Mouse (Mus musculus): Measurements from ENCODE around the gene Arpc4. TPM values are rescaled to one million over a fixed set of nuclear protein-coding genes. Genes with fewer than 3 reads are reported as not detected.

Arpc4 gene
- polyA plus RNA-seq, 1 experiment = 87.2 TPM

DNA sequence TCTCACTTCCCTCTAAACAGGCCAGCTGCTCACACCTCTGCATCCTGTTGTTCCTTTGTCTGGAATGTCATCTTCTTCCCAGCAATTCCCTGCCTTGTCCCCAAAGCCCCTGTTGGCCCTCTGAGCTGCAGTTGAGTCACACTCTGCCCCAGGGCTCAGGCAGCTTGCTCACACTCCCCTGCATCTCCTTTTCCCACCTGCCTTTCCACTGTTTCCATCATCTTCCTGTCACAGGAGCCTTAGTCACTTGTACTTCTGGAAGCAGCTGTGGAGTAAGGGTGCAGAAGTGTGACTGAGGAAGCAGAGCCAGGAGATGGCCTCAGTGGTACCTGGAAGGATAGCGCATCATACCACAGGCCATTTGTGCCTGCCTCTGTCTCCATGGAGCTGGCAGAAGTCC is 15.7 kb upstream of the Arpc4 start:
- Histone ChIP-seq H3K4me1 (ENCODE audit: control insufficient read depth, insufficient read depth, insufficient read length) (no peaks in the 10 kb centered on the region), H3K4me3 (ENCODE audit: extremely low read depth, insufficient read depth, insufficient read length) (no peak overlapping the region), H3K27ac (ENCODE audit: insufficient read depth, low read length) (no peak overlapping the region), H3K27me3 (ENCODE audit: control insufficient read depth, insufficient read depth, low read length) (no peaks in the 10 kb centered on the region), H3K36me3 (ENCODE audit: control insufficient read depth, insufficient read depth, low read length) (peaks cover 2% of the 10 kb centered on the region; the same call in 1 of the 2 replicates)
- DNase-seq (ENCODE audit: low read depth in 1 of 2, low spot score in 2 of 2) = no peak
- TF ChIP-seq POLR2A (IDR thresholded peaks at IDR 0.05; ENCODE audit: low read depth, low read length) (no peak), CTCF (IDR thresholded peaks at IDR 0.05; ENCODE audit: extremely low read depth, insufficient read depth, insufficient read length, insufficient replicate concordance) (no peak)
- WGBS = 100% methylated on average over 1 of the region's 1 CpGs

DNA sequence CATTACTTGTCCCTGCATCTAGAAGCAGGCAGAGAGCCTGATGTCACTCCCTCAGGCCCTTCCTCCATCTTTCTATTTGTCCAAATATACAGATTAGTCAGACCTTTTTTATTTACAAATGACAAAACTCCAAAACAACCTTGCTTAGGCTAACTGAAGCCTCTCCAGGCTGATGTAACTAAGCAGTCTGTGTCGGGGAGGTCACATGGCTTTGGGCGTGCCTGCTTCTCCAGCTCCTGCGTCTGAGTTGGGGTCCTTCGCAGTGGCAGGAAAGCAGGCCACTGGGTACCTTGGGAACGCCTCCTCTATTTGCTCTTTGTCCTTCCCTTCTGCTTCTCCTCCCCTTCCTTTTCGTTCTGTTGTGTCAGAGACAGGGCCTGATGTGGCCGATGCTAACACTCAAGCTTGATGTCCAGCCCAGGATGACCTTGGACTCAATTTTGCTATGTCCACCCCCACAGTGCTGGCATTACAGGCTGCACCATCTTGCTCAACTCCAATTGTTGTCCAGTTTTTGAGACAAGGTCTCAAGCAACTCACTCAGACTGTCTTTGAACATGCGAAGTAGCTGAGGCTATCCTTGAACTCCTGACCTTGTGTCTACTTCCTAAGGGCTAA is 13.3 kb upstream of the Arpc4 start:
- Histone ChIP-seq H3K4me1 (ENCODE audit: control insufficient read depth, insufficient read depth, insufficient read length) (no peaks in the 10 kb centered on the region), H3K27me3 (ENCODE audit: control insufficient read depth, insufficient read depth, low read length) (no peaks in the 10 kb centered on the region), H3K27ac (ENCODE audit: insufficient read depth, low read length) (no peak overlapping the region), H3K36me3 (ENCODE audit: control insufficient read depth, insufficient read depth, low read length) (peaks cover 8% of the 10 kb centered on the region), H3K4me3 (ENCODE audit: extremely low read depth, insufficient read depth, insufficient read length) (no peak overlapping the region)
- TF ChIP-seq CTCF (IDR thresholded peaks at IDR 0.05; ENCODE audit: extremely low read depth, insufficient read depth, insufficient read length, insufficient replicate concordance) (no peak), POLR2A (IDR thresholded peaks at IDR 0.05; ENCODE audit: low read depth, low read length) (no peak)
- DNase-seq (ENCODE audit: low read depth in 1 of 2, low spot score in 2 of 2) = no peak
- 84% methylated on average over 8 of the region's 8 CpGs for WGBS

DNA sequence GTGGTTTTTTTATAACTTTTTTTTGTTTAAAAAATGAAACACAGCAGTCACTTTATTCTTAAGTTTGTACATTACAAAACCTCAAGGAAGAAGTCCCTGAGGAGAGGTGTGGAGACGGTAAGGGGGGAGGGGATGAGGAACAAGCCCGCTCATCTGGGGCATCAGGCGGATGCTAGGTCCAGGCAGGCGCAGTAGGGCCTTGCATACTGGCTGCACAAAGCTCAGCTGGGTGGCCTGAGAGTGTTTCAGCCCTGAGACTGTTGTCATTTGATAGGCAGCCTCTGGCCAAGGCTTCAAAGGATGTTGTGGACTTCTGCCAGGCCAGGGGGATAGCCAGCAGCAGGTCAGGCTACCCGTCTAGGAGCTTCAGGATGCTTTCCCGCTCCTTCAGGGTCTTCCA is 11.3 kb upstream of the Arpc4 start:
- no peak overlapping the region for H3K4me3 ChIP-seq (ENCODE audit: extremely low read depth, insufficient read depth, insufficient read length)
- no peaks in the 10 kb centered on the region for H3K27me3 ChIP-seq (ENCODE audit: control insufficient read depth, insufficient read depth, low read length)
- WGBS = 95% methylated on average over 6 of the region's 6 CpGs
- H3K36me3 ChIP-seq (ENCODE audit: control insufficient read depth, insufficient read depth, low read length) = peaks cover 24% of the 10 kb centered on the region
- TF ChIP-seq CTCF (IDR thresholded peaks at IDR 0.05; ENCODE audit: extremely low read depth, insufficient read depth, insufficient read length, insufficient replicate concordance) (no peak), POLR2A (IDR thresholded peaks at IDR 0.05; ENCODE audit: low read depth, low read length) (no peak)
- H3K4me1 ChIP-seq (ENCODE audit: control insufficient read depth, insufficient read depth, insufficient read length) = no peaks in the 10 kb centered on the region
- no peak for DNase-seq (ENCODE audit: low read depth in 1 of 2, low spot score in 2 of 2)
- no peak overlapping the region for H3K27ac ChIP-seq (ENCODE audit: insufficient read depth, low read length)

DNA sequence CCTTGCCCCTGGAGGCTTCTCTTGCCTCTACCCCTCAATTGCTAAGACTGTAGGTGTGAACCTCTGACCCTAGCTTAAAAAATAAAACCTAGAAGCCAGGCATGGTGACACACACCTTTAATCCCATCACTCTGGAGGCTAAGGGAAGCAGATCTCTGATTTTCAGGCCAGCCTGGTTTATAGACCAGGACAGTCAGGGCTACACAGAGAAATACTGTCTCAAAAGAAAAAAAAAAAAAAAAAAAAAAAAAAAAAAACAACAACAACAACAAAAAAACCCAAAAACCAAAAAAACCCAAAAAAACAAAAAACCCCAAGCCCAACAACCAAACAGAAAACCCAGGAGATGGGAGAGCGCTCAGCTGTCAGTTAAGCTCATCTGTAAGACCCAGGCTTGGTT is 10.3 kb upstream of the Arpc4 start:
- Histone ChIP-seq H3K4me1 (ENCODE audit: control insufficient read depth, insufficient read depth, insufficient read length) (no peaks in the 10 kb centered on the region), H3K36me3 (ENCODE audit: control insufficient read depth, insufficient read depth, low read length) (peaks cover 31% of the 10 kb centered on the region), H3K4me3 (ENCODE audit: extremely low read depth, insufficient read depth, insufficient read length) (no peak overlapping the region), H3K27ac (ENCODE audit: insufficient read depth, low read length) (no peak overlapping the region), H3K27me3 (ENCODE audit: control insufficient read depth, insufficient read depth, low read length) (no peaks in the 10 kb centered on the region)
- TF ChIP-seq POLR2A (IDR thresholded peaks at IDR 0.05; ENCODE audit: low read depth, low read length) (no peak), CTCF (IDR thresholded peaks at IDR 0.05; ENCODE audit: extremely low read depth, insufficient read depth, insufficient read length, insufficient replicate concordance) (no peak)
- no peak for DNase-seq (ENCODE audit: low read depth in 1 of 2, low spot score in 2 of 2)
- WGBS = 92% methylated on average over 1 of the region's 1 CpGs

DNA sequence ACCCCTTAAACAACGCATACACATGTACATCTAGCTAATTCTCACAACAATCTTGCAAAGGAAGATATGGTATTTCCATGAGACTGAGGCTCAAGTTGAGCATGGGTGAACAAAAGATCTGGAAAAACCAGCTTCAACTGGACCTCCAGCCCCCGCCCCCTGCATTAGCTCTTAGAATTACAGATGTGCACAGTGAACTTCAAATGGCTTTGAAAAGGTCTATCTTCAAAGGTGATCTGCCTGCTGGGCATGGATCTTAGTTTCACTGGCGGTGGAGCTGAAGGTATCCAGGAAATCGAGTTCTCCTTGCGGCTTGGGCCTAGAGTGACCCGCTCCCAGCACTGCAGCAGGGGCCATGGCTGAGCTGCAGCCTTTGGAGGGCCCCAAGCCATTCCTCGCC is 9.8 kb upstream of the Arpc4 start:
- WGBS = 94% methylated on average over 7 of the region's 7 CpGs
- peaks cover 32% of the 10 kb centered on the region for H3K36me3 ChIP-seq (ENCODE audit: control insufficient read depth, insufficient read depth, low read length)

DNA sequence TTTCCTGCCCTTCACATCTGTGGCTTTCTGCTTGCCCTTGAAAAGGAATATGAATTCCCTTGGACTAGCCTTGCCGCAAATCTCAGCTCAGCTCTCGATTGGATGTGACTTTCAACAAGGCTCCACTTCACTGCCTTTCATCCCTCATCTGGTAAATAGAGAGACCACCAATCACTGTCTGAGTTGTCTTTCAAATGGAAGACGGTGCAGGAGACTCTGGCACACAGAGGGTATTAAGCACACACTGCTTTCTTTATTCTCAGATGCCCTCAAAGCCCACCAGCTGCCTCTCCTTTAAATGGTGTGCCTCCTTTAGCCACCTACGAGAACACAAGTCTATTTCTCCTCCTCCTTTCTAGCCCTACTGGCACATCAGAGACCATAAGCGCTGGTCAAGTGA is 9.3 kb upstream of the Arpc4 start:
- no peak for DNase-seq (ENCODE audit: low read depth in 1 of 2, low spot score in 2 of 2)
- 91% methylated on average over 5 of the region's 5 CpGs for WGBS
- Histone ChIP-seq H3K4me1 (ENCODE audit: control insufficient read depth, insufficient read depth, insufficient read length) (no peaks in the 10 kb centered on the region), H3K4me3 (ENCODE audit: extremely low read depth, insufficient read depth, insufficient read length) (no peak overlapping the region), H3K27me3 (ENCODE audit: control insufficient read depth, insufficient read depth, low read length) (no peaks in the 10 kb centered on the region), H3K36me3 (ENCODE audit: control insufficient read depth, insufficient read depth, low read length) (peaks cover 34% of the 10 kb centered on the region), H3K27ac (ENCODE audit: insufficient read depth, low read length) (no peak overlapping the region)
- TF ChIP-seq CTCF (IDR thresholded peaks at IDR 0.05; ENCODE audit: extremely low read depth, insufficient read depth, insufficient read length, insufficient replicate concordance) = no peak
- TF ChIP-seq POLR2A (IDR thresholded peaks at IDR 0.05; ENCODE audit: low read depth, low read length) = no peak

More for the DNA sequence above, 9.8 kb upstream of the Arpc4 start:
- Histone ChIP-seq H3K27ac (ENCODE audit: insufficient read depth, low read length) (no peak overlapping the region), H3K27me3 (ENCODE audit: control insufficient read depth, insufficient read depth, low read length) (no peaks in the 10 kb centered on the region), H3K4me1 (ENCODE audit: control insufficient read depth, insufficient read depth, insufficient read length) (no peaks in the 10 kb centered on the region), H3K4me3 (ENCODE audit: extremely low read depth, insufficient read depth, insufficient read length) (no peak overlapping the region)
- no peak for TF ChIP-seq POLR2A (IDR thresholded peaks at IDR 0.05; ENCODE audit: low read depth, low read length)
- TF ChIP-seq CTCF (IDR thresholded peaks at IDR 0.05; ENCODE audit: extremely low read depth, insufficient read depth, insufficient read length, insufficient replicate concordance) = no peak
- no peak for DNase-seq (ENCODE audit: low read depth in 1 of 2, low spot score in 2 of 2)

DNA sequence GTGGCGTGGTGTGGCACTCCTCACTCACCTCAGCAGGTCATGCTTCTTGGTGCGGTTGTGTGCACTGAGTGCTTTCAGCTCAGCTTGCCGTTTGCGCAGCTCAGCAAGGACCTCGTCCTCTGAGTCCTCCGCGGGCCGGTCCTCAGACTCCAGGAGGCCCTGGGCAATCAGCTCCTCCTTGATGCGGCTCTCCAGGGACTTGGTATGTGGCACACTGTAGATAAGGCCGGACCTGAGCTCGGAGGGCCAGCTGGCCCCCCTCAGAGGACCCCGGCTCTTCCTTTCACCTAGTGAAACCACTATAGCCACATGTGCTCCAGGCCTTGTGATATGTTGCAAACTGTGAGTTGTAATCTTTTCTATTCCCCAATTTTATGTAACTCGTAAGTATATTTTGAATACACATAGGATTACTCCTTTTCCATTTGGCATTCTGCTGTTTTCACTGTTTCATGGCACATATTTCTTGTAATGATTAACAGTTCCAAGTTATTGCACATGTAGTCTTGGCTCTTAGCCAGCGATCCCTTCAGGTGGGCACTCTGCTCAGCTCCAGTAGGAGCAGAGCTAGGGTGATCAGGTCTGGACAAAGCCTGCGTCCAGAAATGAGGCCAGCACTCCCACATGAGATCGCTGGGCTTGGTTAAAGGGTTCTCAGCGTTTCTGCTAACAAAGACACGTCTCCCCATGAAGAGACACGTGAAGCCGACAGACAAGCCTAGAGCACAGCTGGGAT is 7.6 kb upstream of the Arpc4 start:
- no peak for DNase-seq (ENCODE audit: low read depth in 1 of 2, low spot score in 2 of 2)
- 94% methylated on average over 20 of the region's 20 CpGs for WGBS
- no peak overlapping the region for H3K27ac ChIP-seq (ENCODE audit: insufficient read depth, low read length)
- no peak for TF ChIP-seq CTCF (IDR thresholded peaks at IDR 0.05; ENCODE audit: extremely low read depth, insufficient read depth, insufficient read length, insufficient replicate concordance)
- TF ChIP-seq POLR2A (IDR thresholded peaks at IDR 0.05; ENCODE audit: low read depth, low read length) = no peak
- no peaks in the 10 kb centered on the region for H3K27me3 ChIP-seq (ENCODE audit: control insufficient read depth, insufficient read depth, low read length)
- H3K36me3 ChIP-seq (ENCODE audit: control insufficient read depth, insufficient read depth, low read length) = peaks cover 45% of the 10 kb centered on the region
- H3K4me3 ChIP-seq (ENCODE audit: extremely low read depth, insufficient read depth, insufficient read length) = no peak overlapping the region
- no peaks in the 10 kb centered on the region for H3K4me1 ChIP-seq (ENCODE audit: control insufficient read depth, insufficient read depth, insufficient read length)

Measured in spleen, adult 2 months (tissue).